Mouse (Mus musculus) heart, postnatal 0 days (tissue): ENCODE results near the gene Acoxl.

Source experiments
- CTCF ChIP-seq: IDR thresholded peaks from 2 replicates; pipeline ENCODE4 v1.5.1; 2016; ENCODE audit warnings: antibody characterized with exemption, control low read depth, low read depth
- EP300 ChIP-seq: IDR thresholded peaks from 2 replicates; pipeline ENCODE4 v1.6.1; 2016; ENCODE audit warnings: antibody characterized with exemption, low read depth

- no peak for TF ChIP-seq CTCF
- no peak for TF ChIP-seq EP300
These were observed 46.6 kb upstream of the Acoxl start, which contains the start of gene Mtln for GRCm38 (mm10) chr2:127791919-127792603.
